Mouse (Mus musculus): ENCODE data around the gene Plekhg1.

Gene Plekhg1

GRCm38 (mm10) chr10:3891381-3892263 is 151.5 kb downstream of the Plekhg1 start:
- no peak for DNase-seq (ENCODE audit: low read depth)

- DNase-seq (ENCODE audit: low read depth) = no peak
Observed at GRCm38 (mm10) chr10:3892368-3892767, 152.2 kb downstream of the Plekhg1 start.

- no peak for DNase-seq (ENCODE audit: low read depth)
Observed at GRCm38 (mm10) chr10:3898068-3898467, 157.9 kb downstream of the Plekhg1 start.

GRCm38 (mm10) chr10:3900416-3900956 is 160.3 kb downstream of the Plekhg1 start:
- DNase-seq (ENCODE audit: low read depth) = no peak

- no peak for DNase-seq (ENCODE audit: low read depth)
Observed at GRCm38 (mm10) chr10:3905747-3906146, 165.6 kb downstream of the Plekhg1 start.

- no peak for DNase-seq (ENCODE audit: low read depth)
Observed at GRCm38 (mm10) chr10:3914104-3914503, 173.9 kb downstream of the Plekhg1 start.

- no peak for DNase-seq (ENCODE audit: low read depth)
Observed at GRCm38 (mm10) chr10:3920368-3921152, 180.4 kb downstream of the Plekhg1 start.

GRCm38 (mm10) chr10:3928008-3928545 is 187.9 kb downstream of the Plekhg1 start:
- DNase-seq (ENCODE audit: low read depth) = no peak

GRCm38 (mm10) chr10:3931831-3932230 is 191.7 kb downstream of the Plekhg1 start:
- no peak for DNase-seq (ENCODE audit: low read depth)

- no peak for DNase-seq (ENCODE audit: low read depth)
Observed at GRCm38 (mm10) chr10:3933311-3933940, 193.3 kb downstream of the Plekhg1 start.

- no peak for DNase-seq (ENCODE audit: low read depth)
Observed at GRCm38 (mm10) chr10:3936864-3937263, 196.7 kb downstream of the Plekhg1 start.

- DNase-seq (ENCODE audit: low read depth) = no peak
Observed at GRCm38 (mm10) chr10:3939895-3940595, 199.9 kb downstream of the Plekhg1 start.

GRCm38 (mm10) chr10:3940596-3940975 is 200.4 kb downstream of the Plekhg1 start:
- no peak for DNase-seq (ENCODE audit: low read depth)

- DNase-seq (ENCODE audit: low read depth) = no peak
Observed at GRCm38 (mm10) chr10:3941054-3941757, 201.0 kb downstream of the Plekhg1 start.

- no peak for DNase-seq (ENCODE audit: low read depth)
Observed at GRCm38 (mm10) chr10:3942289-3942688, 202.1 kb downstream of the Plekhg1 start.

- peak; percentile 19 for DNase-seq (ENCODE audit: low read depth)
Observed at GRCm38 (mm10) chr10:3943492-3944395, 203.6 kb downstream of the Plekhg1 start.

- no peak for DNase-seq (ENCODE audit: low read depth)
Observed at GRCm38 (mm10) chr10:3946871-3947270, 206.7 kb downstream of the Plekhg1 start.

- no peak for DNase-seq (ENCODE audit: low read depth)
Observed at GRCm38 (mm10) chr10:3947346-3947745, 207.2 kb downstream of the Plekhg1 start.

- no peak for DNase-seq (ENCODE audit: low read depth)
Observed at GRCm38 (mm10) chr10:3949306-3949705, 209.1 kb downstream of the Plekhg1 start.

GRCm38 (mm10) chr10:3956471-3956870 is 216.3 kb downstream of the Plekhg1 start:
- DNase-seq (ENCODE audit: low read depth) = no peak
